Mouse (Mus musculus): ENCODE data around the gene Zbtb49. TPM values are rescaled to one million over a fixed set of nuclear protein-coding genes. Genes with fewer than 3 reads are reported as not detected.

The Zbtb49 gene
- 19.6 TPM for polyA plus RNA-seq (2017; shearing (Covaris generic))

DNA sequence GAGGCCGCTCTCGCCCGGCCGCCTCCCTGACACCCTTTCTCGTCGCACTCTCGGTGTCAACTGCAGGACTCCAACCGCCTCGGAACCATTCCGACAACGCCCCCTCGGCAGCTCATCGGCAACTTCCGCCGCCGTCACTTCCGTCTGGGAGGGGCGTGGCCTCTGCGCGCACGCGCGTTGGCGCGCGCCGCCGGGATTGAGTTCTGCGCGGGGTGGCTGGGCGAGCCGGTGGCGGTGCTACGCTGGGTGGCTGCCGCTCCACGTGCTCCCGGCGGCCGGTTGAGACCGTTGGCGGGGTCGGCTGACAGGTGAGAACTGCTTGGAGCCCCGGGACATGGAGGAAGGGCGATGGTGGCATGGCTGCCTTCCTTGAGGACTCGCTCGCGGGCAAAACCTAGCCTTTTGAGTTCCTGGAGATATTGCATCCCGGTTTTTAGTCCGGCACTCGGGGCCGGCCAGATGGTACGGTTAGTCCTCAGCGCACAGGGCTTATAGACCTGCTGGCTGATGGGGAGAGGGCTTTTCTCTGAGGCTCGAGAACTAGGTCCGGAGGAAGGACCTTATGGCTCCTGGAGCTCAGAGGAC, at the start of gene Zbtb49, which contains the start of gene Lyar:
Gene Zbtb49 (minus strand): TSS at position 130 of the 585 bp plus-strand sequence.
Gene Lyar (plus strand): TSS at position 143 of the 585 bp plus-strand sequence.

DNA sequence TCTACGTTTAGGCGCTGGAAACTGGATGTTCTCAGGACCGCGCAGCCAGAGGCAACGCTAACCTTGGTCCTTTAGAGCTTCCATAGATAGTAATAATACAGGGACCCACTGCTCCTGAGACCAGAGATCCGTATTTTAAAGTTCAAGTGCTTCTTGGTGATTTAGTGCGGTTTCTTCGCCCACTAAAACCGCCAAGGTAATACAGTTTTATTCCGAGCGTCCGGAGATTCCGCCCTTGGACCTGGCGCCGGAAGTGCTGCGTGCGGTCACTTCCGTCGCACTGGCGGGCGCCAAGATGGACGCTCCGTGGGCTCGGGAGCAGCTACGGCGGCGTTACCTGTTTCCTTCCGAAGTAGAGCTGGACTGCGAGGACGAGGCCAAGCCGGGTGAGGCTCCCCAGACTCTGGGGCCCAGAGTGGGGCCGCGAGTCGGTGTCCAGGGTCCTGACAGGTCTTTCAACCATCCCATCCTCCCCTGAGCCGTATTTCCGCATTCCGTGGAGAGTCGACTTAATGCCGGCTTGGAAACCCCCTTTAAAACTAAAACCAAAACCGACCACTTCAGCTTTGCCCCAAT, 39.9 kb upstream of the Zbtb49 start, which contains the start of gene Tmem128:
Gene Tmem128 (plus strand): TSS at position 79 of the 576 bp plus-strand sequence.

DNA sequence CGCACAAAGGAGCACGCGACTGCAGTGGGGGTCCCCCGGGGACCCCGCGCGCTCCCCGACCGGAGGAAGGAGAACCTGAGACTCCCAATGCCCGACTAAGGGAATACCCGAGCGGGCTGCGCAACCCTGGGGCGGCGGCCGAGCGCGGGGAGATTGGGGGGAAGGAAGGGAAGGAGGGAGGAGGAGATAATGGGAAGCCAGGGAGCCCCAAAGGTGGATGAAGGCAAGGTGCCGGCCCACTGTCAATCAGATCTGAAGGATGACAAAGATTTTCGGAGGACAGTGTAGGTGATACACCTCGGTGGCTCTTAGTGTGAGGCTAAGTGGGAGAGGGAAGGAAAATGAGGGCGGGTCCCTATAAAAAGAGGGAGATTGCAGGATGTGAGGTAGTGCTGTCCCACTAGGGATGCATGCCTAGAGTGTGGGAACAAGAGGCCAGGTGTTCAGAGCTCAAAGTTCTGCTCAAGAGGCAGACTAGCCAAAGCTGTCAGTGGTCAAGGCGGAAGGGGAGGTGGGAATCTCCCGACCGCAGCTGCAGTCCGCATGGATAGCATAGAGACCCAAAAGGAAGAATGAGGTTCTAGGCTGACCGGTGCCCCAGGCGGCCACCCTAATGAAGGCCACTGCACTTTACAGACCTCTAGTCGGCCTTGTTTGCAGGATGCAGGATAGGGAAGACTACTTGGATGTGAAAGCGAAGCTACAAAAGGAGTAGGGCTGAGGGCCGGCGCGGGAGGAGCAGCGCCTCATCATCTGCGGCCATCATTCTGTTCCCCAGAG, 60.4 kb downstream of the Zbtb49 start, which contains the start of gene Nsg1:
Gene Nsg1 (minus strand): TSS at position 274 of the 780 bp plus-strand sequence.

Other genes starting within 250 kb of the Zbtb49 start
- 28.4 TPM for gene Stx18, start 181.7 kb downstream of the Zbtb49 start, polyA plus RNA-seq (2017; shearing (Covaris generic))
- gene Nsg1, start 60.5 kb downstream of the Zbtb49 start, polyA plus RNA-seq (2017; shearing (Covaris generic)), result not detected
- 56.8 TPM for gene Lyar, start within 50 bp of the Zbtb49 start, polyA plus RNA-seq (2017; shearing (Covaris generic))
- 117 TPM for gene Tmem128, start 39.7 kb upstream of the Zbtb49 start, polyA plus RNA-seq (2017; shearing (Covaris generic))
- not detected for gene Otop1, start 55.5 kb upstream of the Zbtb49 start, polyA plus RNA-seq (2017; shearing (Covaris generic))
- gene Drd5, start 98.9 kb upstream of the Zbtb49 start, polyA plus RNA-seq (2017; shearing (Covaris generic)), result not detected

All from naive thymus-derived CD4-positive, alpha-beta T cell, adult 5 months (primary cell).